Mouse (Mus musculus): ENCODE measurements around the gene Icam1. TPM values are rescaled to one million over a fixed set of nuclear protein-coding genes. Genes with fewer than 3 reads are reported as not detected.
A peak's percentile ranks its signal among the peaks of the same experiment; 100 is the strongest.

Icam1 gene
- total and polyA plus RNA-seq, 3 experiments = 70.6 to 202 (median 102) TPM

GRCm38 (mm10) chr9:21030781-21031250, 15.0 kb downstream of the Icam1 start (continued):
- no peak for TF ChIP-seq MEF2A (IDR thresholded peaks at IDR 0.05; ENCODE audit: borderline replicate concordance, low read depth, low read length)
- TF ChIP-seq CTCF (conservative IDR thresholded peaks at IDR 0.05 in 1 of 2, IDR thresholded peaks at IDR 0.05 in 1 of 2; ENCODE audit: low read depth in 2 of 2, low read length in 2 of 2) = peak; percentile 29 to 79; a peak in 2 of 4 replicates
- no peak for TF ChIP-seq EP300 (IDR thresholded peaks at IDR 0.05; ENCODE audit: low read length)
- TF ChIP-seq IRF4 (IDR thresholded peaks at IDR 0.05; ENCODE audit: low read depth, low read length) = peak; percentile 62
- no peak for TF ChIP-seq MAFK (IDR thresholded peaks at IDR 0.05; ENCODE audit: insufficient replicate concordance, low read length)
- peak; percentile 91 for TF ChIP-seq SIN3A (IDR thresholded peaks at IDR 0.05; ENCODE audit: low read length)
- no peak; the same call in 1 of the 2 replicates for TF ChIP-seq MXI1 (IDR thresholded peaks at IDR 0.05; ENCODE audit: low read depth, low read length)
- TF ChIP-seq MAZ (IDR thresholded peaks at IDR 0.05; ENCODE audit: low read depth, low read length) = peak; percentile 99
- TF ChIP-seq HCFC1 (IDR thresholded peaks at IDR 0.05; ENCODE audit: low read depth, low read length) = no peak
- peak; percentile 85; the same call in 1 of the 2 replicates for TF ChIP-seq MAX (IDR thresholded peaks at IDR 0.05; ENCODE audit: low read length)

GRCm38 (mm10) chr9:21031251-21031895, 15.6 kb downstream of the Icam1 start:
- H3K4me1 ChIP-seq (ENCODE audit: control insufficient read depth in 1 of 2, insufficient read depth in 2 of 2) = peaks cover 14 to 54% of the 10 kb centered on the region in 2 experiments

More at GRCm38 (mm10) chr9:21031251-21031895, 15.6 kb downstream of the Icam1 start:
- Histone ChIP-seq H3K27me3 (replicated peaks) (no peaks in the 10 kb centered on the region), H3K4me3 (replicated peaks in 1 of 3; ENCODE audit: low read depth in 2 of 3, low read length in 2 of 3, poor library complexity in 1 of 3) (peak overlapping the region; percentile 67 to 76 (median 74)), H3K4me2 (ENCODE audit: insufficient read depth, low read depth, poor library complexity, severe bottlenecking) (peak overlapping the region; percentile 74), H3K9me3 (replicated peaks; ENCODE audit: low read length) (no peaks in the 10 kb centered on the region), H3K9ac (ENCODE audit: insufficient read depth, low read depth) (peak overlapping the region; percentile 46), H3K79me2 (replicated peaks; ENCODE audit: control insufficient read depth, extremely low read depth, insufficient read depth, poor library complexity, severe bottlenecking) (peaks cover 3% of the 10 kb centered on the region; the same call in 1 of the 2 replicates), H3K27ac (ENCODE audit: insufficient read depth, low read depth) (peak overlapping the region; percentile 92), H3K36me3 (replicated peaks in 1 of 2; ENCODE audit: control insufficient read depth in 1 of 2, insufficient read depth in 1 of 2, low read length in 1 of 2) (peaks cover 36 to 42% of the 10 kb centered on the region in 2 experiments)
- DNase-seq (ENCODE audit: extremely low read depth) = peak; percentile 85
- no peak for TF ChIP-seq USF1 (IDR thresholded peaks at IDR 0.05; ENCODE audit: low read depth, low read length)
- TF ChIP-seq E2F4 (IDR thresholded peaks at IDR 0.05; ENCODE audit: insufficient replicate concordance, low read depth, low read length) = no peak
- TF ChIP-seq CHD2 (IDR thresholded peaks at IDR 0.05; ENCODE audit: low read length) = no peak
- TF ChIP-seq POLR2A (IDR thresholded peaks at IDR 0.05; ENCODE audit: low read depth, low read length) = peak; percentile 56; the same call in 1 of the 2 replicates
- TF ChIP-seq ZMIZ1 (IDR thresholded peaks at IDR 0.05; ENCODE audit: low read depth, low read length) = 0 out of 2 replicates have a peak, but pooled peaks have one; percentile 10
- peak; percentile 58 for TF ChIP-seq SIN3A (IDR thresholded peaks at IDR 0.05; ENCODE audit: low read length)
- TF ChIP-seq TBP (conservative IDR thresholded peaks at IDR 0.05; ENCODE audit: low read depth, low read length) = peak; percentile 51; the same call in 1 of the 2 replicates
- peak; percentile 68 for TF ChIP-seq ETS1 (conservative IDR thresholded peaks at IDR 0.05; ENCODE audit: low read depth, low read length)
- TF ChIP-seq MYC (IDR thresholded peaks at IDR 0.05; ENCODE audit: low read depth, low read length) = peak; percentile 99
- no peak for TF ChIP-seq PAX5 (IDR thresholded peaks at IDR 0.05; ENCODE audit: low read length)
- peak; percentile 67 for TF ChIP-seq NRF1 (IDR thresholded peaks at IDR 0.05; ENCODE audit: low read depth, low read length)
- TF ChIP-seq SMC3 (IDR thresholded peaks at IDR 0.05; ENCODE audit: low read depth, low read length) = no peak
- peak; percentile 98 for TF ChIP-seq BHLHE40 (IDR thresholded peaks at IDR 0.05; ENCODE audit: low read depth, low read length)
- no peak for TF ChIP-seq KAT2A (IDR thresholded peaks at IDR 0.05; ENCODE audit: insufficient replicate concordance, low read length)
- TF ChIP-seq NELFE (IDR thresholded peaks at IDR 0.05; ENCODE audit: low read depth, low read length) = peak; percentile 67; the same call in 1 of the 2 replicates
- peak; percentile 12; the same call in 1 of the 2 replicates for TF ChIP-seq MEF2A (IDR thresholded peaks at IDR 0.05; ENCODE audit: borderline replicate concordance, low read depth, low read length)
- no peak for TF ChIP-seq RAD21 (IDR thresholded peaks at IDR 0.05; ENCODE audit: low read depth, low read length)
- TF ChIP-seq CHD1 (IDR thresholded peaks at IDR 0.05; ENCODE audit: low read depth, low read length) = no peak
- no peak for TF ChIP-seq UBTF (IDR thresholded peaks at IDR 0.05; ENCODE audit: low read depth, low read length)
- TF ChIP-seq MAX (IDR thresholded peaks at IDR 0.05; ENCODE audit: low read length) = peak; percentile 96
- TF ChIP-seq JUND (conservative IDR thresholded peaks at IDR 0.05; ENCODE audit: low read depth, low read length) = no peak
- no peak; the same call in none of the 2 replicates for TF ChIP-seq MXI1 (IDR thresholded peaks at IDR 0.05; ENCODE audit: low read depth, low read length)
- dilution Hi-C loops (cut with MboI; ENCODE audit: extremely low pct_ligation_motif_present, extremely low pct_unique_long_range_greater_than_20kb, low sequenced_read_pairs) = no loop called here
- in situ Hi-C loops (cut with MboI; ENCODE audit: low pct_ligation_motif_present, low pct_unique_long_range_greater_than_20kb, low sequenced_read_pairs) = loop anchor here (5.0 kb wide), 1 partner anchor 96 kb away; no protein-coding TSS in a partner anchor

Data from CH12.LX (cell line).